Mouse (Mus musculus): ENCODE results near the gene Cs. TPM values are rescaled to one million over a fixed set of nuclear protein-coding genes. Genes with fewer than 3 reads are reported as not detected.

The Cs gene
- polyA plus RNA-seq, 1 experiment from 2014 or later = 211 TPM

GRCm38 (mm10) chr10:128335582-128335981 is 2.0 kb upstream of the Cs start:
- Histone ChIP-seq H3K9ac (no peak overlapping the region), H3K27ac (ENCODE audit: low read depth) (no peak overlapping the region), H3K27me3 (ENCODE audit: insufficient read depth, low read length) (no peaks in the 10 kb centered on the region), H3K4me3 (ENCODE audit: low read depth, low read length) (no peak overlapping the region), H3K36me3 (ENCODE audit: insufficient read depth) (0 out of 2 replicates have a peak, but pooled peaks cover 3% of the 10 kb centered on the region), H3K9me3 (ENCODE audit: low read depth, low read length) (no peaks in the 10 kb centered on the region), H3K4me1 (ENCODE audit: insufficient read depth) (peaks cover 8% of the 10 kb centered on the region), H3K4me2 (no peak overlapping the region)
- TF ChIP-seq CTCF (IDR thresholded peaks at IDR 0.05; ENCODE audit: low read depth) = peak; percentile 87
- no peak for ATAC-seq (ENCODE audit: insufficient read depth)
- WGBS = 1% methylated on average over 4 of the region's 4 CpGs
- peak; percentile 90 for DNase-seq

GRCm38 (mm10) chr10:128336195-128336594 is 1.3 kb upstream of the Cs start:
- Histone ChIP-seq H3K27ac (ENCODE audit: low read depth) (no peak overlapping the region), H3K27me3 (ENCODE audit: insufficient read depth, low read length) (no peaks in the 10 kb centered on the region), H3K36me3 (ENCODE audit: insufficient read depth) (peaks cover 7% of the 10 kb centered on the region; the same call in 1 of the 2 replicates), H3K9ac (no peak overlapping the region), H3K9me3 (ENCODE audit: low read depth, low read length) (no peaks in the 10 kb centered on the region), H3K4me3 (ENCODE audit: low read depth, low read length) (no peak overlapping the region), H3K4me1 (ENCODE audit: insufficient read depth) (peaks cover 8% of the 10 kb centered on the region), H3K4me2 (no peak overlapping the region)
- no peak for ATAC-seq (ENCODE audit: insufficient read depth)
- no peak for DNase-seq
- TF ChIP-seq CTCF (IDR thresholded peaks at IDR 0.05; ENCODE audit: low read depth) = no peak
- WGBS = 93% methylated on average over 3 of the region's 3 CpGs

- Histone ChIP-seq H3K4me3 (ENCODE audit: low read depth, low read length) (peak overlapping the region; percentile 93; the same call in 1 of the 2 replicates), H3K9ac (peak overlapping the region; percentile 85), H3K36me3 (ENCODE audit: insufficient read depth) (peaks cover 9% of the 10 kb centered on the region; the same call in 1 of the 2 replicates), H3K4me1 (ENCODE audit: insufficient read depth) (peaks cover 8% of the 10 kb centered on the region), H3K27me3 (ENCODE audit: insufficient read depth, low read length) (no peaks in the 10 kb centered on the region), H3K27ac (ENCODE audit: low read depth) (peak overlapping the region; percentile 71), H3K9me3 (ENCODE audit: low read depth, low read length) (no peaks in the 10 kb centered on the region), H3K4me2 (peak overlapping the region; percentile 80)
- DNase-seq (no peak), ATAC-seq (ENCODE audit: insufficient read depth) (no peak)
- TF ChIP-seq CTCF (IDR thresholded peaks at IDR 0.05; ENCODE audit: low read depth) = no peak
- WGBS = 70% methylated on average over 3 of the region's 3 CpGs
Measured at GRCm38 (mm10) chr10:128336597-128336996, 937 bp upstream of the Cs start.

- 11% methylated on average over 5 of the region's 5 CpGs for WGBS
- DNase-seq = no peak
- H3K4me1 ChIP-seq (ENCODE audit: insufficient read depth) = peaks cover 8% of the 10 kb centered on the region
Measured at GRCm38 (mm10) chr10:128338415-128338814, 881 bp downstream of the Cs start.

GRCm38 (mm10) chr10:128338948-128339347 is 1.4 kb downstream of the Cs start:
- no peak overlapping the region for H3K27ac ChIP-seq (ENCODE audit: low read depth)
- 66% methylated on average over 2 of the region's 2 CpGs for WGBS
- no peak for TF ChIP-seq CTCF (IDR thresholded peaks at IDR 0.05; ENCODE audit: low read depth)

More at GRCm38 (mm10) chr10:128338415-128338814, 881 bp downstream of the Cs start:
- Histone ChIP-seq H3K4me2 (peak overlapping the region; percentile 94), H3K9ac (peak overlapping the region; percentile 85), H3K36me3 (ENCODE audit: insufficient read depth) (peaks cover 9% of the 10 kb centered on the region; the same call in 1 of the 2 replicates), H3K27ac (ENCODE audit: low read depth) (peak overlapping the region; percentile 85), H3K27me3 (ENCODE audit: insufficient read depth, low read length) (no peaks in the 10 kb centered on the region), H3K4me3 (ENCODE audit: low read depth, low read length) (peak overlapping the region; percentile 93), H3K9me3 (ENCODE audit: low read depth, low read length) (no peaks in the 10 kb centered on the region)
- ATAC-seq (ENCODE audit: insufficient read depth) = no peak
- no peak for TF ChIP-seq CTCF (IDR thresholded peaks at IDR 0.05; ENCODE audit: low read depth)

GRCm38 (mm10) chr10:128340257-128340656 is 2.7 kb downstream of the Cs start:
- peaks cover 16% of the 10 kb centered on the region for H3K4me1 ChIP-seq (ENCODE audit: insufficient read depth)
- 76% methylated on average over 2 of the region's 2 CpGs for WGBS
- no peak overlapping the region for H3K27ac ChIP-seq (ENCODE audit: low read depth)
- H3K4me3 ChIP-seq (ENCODE audit: low read depth, low read length) = no peak overlapping the region
- ATAC-seq (ENCODE audit: insufficient read depth) (no peak), DNase-seq (no peak)
- no peaks in the 10 kb centered on the region for H3K9me3 ChIP-seq (ENCODE audit: low read depth, low read length)
- no peak overlapping the region for H3K9ac ChIP-seq
- peaks cover 9% of the 10 kb centered on the region; the same call in 1 of the 2 replicates for H3K36me3 ChIP-seq (ENCODE audit: insufficient read depth)
- no peak overlapping the region for H3K4me2 ChIP-seq
- H3K27me3 ChIP-seq (ENCODE audit: insufficient read depth, low read length) = no peaks in the 10 kb centered on the region
- TF ChIP-seq CTCF (IDR thresholded peaks at IDR 0.05; ENCODE audit: low read depth) = peak; percentile 25

More at GRCm38 (mm10) chr10:128338948-128339347, 1.4 kb downstream of the Cs start:
- ATAC-seq (ENCODE audit: insufficient read depth) (no peak), DNase-seq (no peak)
- Histone ChIP-seq H3K4me3 (ENCODE audit: low read depth, low read length) (peak overlapping the region; percentile 93), H3K9me3 (ENCODE audit: low read depth, low read length) (no peaks in the 10 kb centered on the region), H3K4me2 (peak overlapping the region; percentile 94), H3K36me3 (ENCODE audit: insufficient read depth) (peaks cover 9% of the 10 kb centered on the region; the same call in 1 of the 2 replicates), H3K9ac (peak overlapping the region; percentile 85; the same call in 1 of the 2 replicates), H3K27me3 (ENCODE audit: insufficient read depth, low read length) (no peaks in the 10 kb centered on the region), H3K4me1 (ENCODE audit: insufficient read depth) (peaks cover 8% of the 10 kb centered on the region)

GRCm38 (mm10) chr10:128343436-128343835 is 5.9 kb downstream of the Cs start:
- DNase-seq (no peak), ATAC-seq (ENCODE audit: insufficient read depth) (no peak)
- Histone ChIP-seq H3K4me2 (no peak overlapping the region), H3K4me1 (ENCODE audit: insufficient read depth) (peaks cover 15% of the 10 kb centered on the region), H3K4me3 (ENCODE audit: low read depth, low read length) (no peak overlapping the region), H3K27ac (ENCODE audit: low read depth) (peak overlapping the region; percentile 15; the same call in 1 of the 2 replicates), H3K9me3 (ENCODE audit: low read depth, low read length) (no peaks in the 10 kb centered on the region), H3K9ac (no peak overlapping the region), H3K36me3 (ENCODE audit: insufficient read depth) (peaks cover 9% of the 10 kb centered on the region; the same call in 1 of the 2 replicates), H3K27me3 (ENCODE audit: insufficient read depth, low read length) (no peaks in the 10 kb centered on the region)
- WGBS = 91% methylated on average over 1 of the region's 1 CpGs
- TF ChIP-seq CTCF (IDR thresholded peaks at IDR 0.05; ENCODE audit: low read depth) = no peak
